Mouse (Mus musculus) CD4-positive, CD25-positive, alpha-beta regulatory T cell (primary cell): ENCODE results near the gene Gm28919. TPM values are rescaled to one million over a fixed set of nuclear protein-coding genes. Genes with fewer than 3 reads are reported as not detected.

ENCODE experiments used
- polyA plus RNA-seq: library from polyadenylated mRNA; unstranded; fragments of 100-300 nt; shearing (Covaris generic); gene quantifications from one replicate; pipeline ENCODE4 v1.2.1, GENCODE M21; 2017

Gm28919 gene
- polyA plus RNA-seq: not detected

DNA sequence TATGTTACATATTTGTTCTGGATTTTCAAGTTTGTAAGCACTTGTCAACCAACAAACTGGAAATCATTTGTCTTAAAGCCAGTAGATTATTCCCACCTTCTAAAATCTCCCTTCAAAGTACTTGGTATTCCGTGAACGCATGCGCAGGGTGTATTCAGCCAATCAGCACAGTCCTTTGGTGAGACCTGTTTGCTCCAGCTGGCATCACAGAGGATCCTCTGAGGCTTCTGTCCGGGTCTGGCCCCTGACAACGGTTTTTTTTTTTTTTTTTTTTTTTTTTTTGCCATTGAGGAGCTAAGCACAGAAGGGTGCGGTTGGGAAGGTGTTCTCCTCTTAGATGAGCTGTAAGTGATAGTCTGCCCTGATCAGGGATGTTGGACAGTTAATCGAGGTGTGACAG lies at the start of gene Gm28919:
Gm28919 (plus strand) TSS at position 301 of the 400 bp plus-strand sequence.

Other genes with a start within 250 kb of the Gm28919 start
- gene Gm21719, start 99.3 kb downstream of the Gm28919 start, polyA plus RNA-seq: not detected